Mouse (Mus musculus): ENCODE results near the gene Ppp6r1. TPM values are rescaled to one million over a fixed set of nuclear protein-coding genes. Genes with fewer than 3 reads are reported as not detected.
"Not testable (repeated sequence)": the region's sequence is repeated elsewhere in the genome, so short reads cannot be mapped to it uniquely, and the experiment has no call there.

The Ppp6r1 gene
- total and polyA plus RNA-seq, 2 experiments from 2014 or later = 10.1 to 131 TPM

DNA sequence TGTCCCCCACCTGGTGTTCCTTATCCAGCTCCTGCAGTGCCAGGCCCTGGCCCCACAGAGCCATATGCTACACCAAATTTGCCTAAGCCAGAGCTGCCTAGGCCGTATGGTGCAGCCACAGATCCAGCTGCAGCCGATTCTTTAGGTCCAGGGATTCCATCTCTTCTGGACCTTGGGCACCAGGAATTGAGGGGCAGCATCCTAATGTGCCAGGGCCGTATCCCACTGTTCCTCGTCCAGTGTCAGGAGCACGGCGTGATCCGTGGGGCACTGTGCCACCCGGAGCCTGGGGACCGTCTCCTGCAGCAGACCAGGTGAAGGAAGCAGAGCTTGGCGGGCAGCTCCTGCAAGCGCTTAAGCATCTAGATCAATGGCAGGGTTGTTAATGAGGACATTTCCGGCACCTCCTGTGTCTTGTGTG, 46.9 kb downstream of the Ppp6r1 start:
- Histone ChIP-seq H3K9me3 (ENCODE audit: low read length) (no peaks in the 10 kb centered on the region), H3K4me2 (ENCODE audit: low read depth, low read length, poor library complexity, severe bottlenecking) (no peak overlapping the region), H3K36me3 (ENCODE audit: insufficient read depth, low read length) (no peaks in the 10 kb centered on the region), H3K27ac (ENCODE audit: low read depth, low read length) (no peak overlapping the region), H3K9ac (replicated peaks; ENCODE audit: low read length, poor library complexity, severe bottlenecking) (no peak overlapping the region), H3K4me1 (ENCODE audit: insufficient read depth, low read length) (no peaks in the 10 kb centered on the region), H3K4me3 (ENCODE audit: low read depth, low read length) (no peak overlapping the region), H3K27me3 (ENCODE audit: insufficient read depth, low read length) (no peaks in the 10 kb centered on the region)
- ATAC-seq (ENCODE audit: low FRiP score) (no peak), DNase-seq (ENCODE audit: low spot score) (no peak)
- 83% methylated on average over 12 of the region's 12 CpGs for WGBS
- no peak for TF ChIP-seq CTCF (IDR thresholded peaks at IDR 0.05)

DNA sequence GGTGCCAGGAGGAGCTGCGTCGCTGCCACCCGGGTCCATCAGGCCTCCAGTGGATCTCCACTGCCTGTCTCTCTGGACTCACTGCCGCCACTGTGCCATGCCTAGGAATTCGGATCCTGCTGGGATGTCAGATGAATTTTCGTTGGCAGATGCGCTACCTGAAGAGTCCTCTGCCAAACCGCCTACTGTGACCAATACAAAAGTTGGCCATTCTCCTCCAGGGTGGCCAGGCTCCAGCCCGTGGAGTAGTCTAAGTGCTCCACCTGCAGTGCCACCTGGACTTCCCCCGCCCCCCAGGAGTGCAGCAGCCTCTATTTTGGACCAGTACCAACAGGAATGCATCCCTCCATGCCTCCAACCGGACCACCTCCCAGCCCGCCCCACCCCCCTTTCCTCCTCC, 47.3 kb downstream of the Ppp6r1 start:
- H3K9ac ChIP-seq (replicated peaks; ENCODE audit: low read length, poor library complexity, severe bottlenecking) = no peak overlapping the region
- H3K4me1 ChIP-seq (ENCODE audit: insufficient read depth, low read length) = no peaks in the 10 kb centered on the region
- H3K4me3 ChIP-seq (ENCODE audit: low read depth, low read length) = no peak overlapping the region
- H3K9me3 ChIP-seq (ENCODE audit: low read length) = no peaks in the 10 kb centered on the region
- H3K27me3 ChIP-seq (ENCODE audit: insufficient read depth, low read length) = no peaks in the 10 kb centered on the region
- no peak for DNase-seq (ENCODE audit: low spot score)
- no peaks in the 10 kb centered on the region for H3K36me3 ChIP-seq (ENCODE audit: insufficient read depth, low read length)
- WGBS = 80% methylated on average over 12 of the region's 12 CpGs
- no peak overlapping the region for H3K27ac ChIP-seq (ENCODE audit: low read depth, low read length)
- H3K4me2 ChIP-seq (ENCODE audit: low read depth, low read length, poor library complexity, severe bottlenecking) = no peak overlapping the region
- no peak for TF ChIP-seq CTCF (IDR thresholded peaks at IDR 0.05)
- no peak for ATAC-seq (ENCODE audit: low FRiP score)

DNA sequence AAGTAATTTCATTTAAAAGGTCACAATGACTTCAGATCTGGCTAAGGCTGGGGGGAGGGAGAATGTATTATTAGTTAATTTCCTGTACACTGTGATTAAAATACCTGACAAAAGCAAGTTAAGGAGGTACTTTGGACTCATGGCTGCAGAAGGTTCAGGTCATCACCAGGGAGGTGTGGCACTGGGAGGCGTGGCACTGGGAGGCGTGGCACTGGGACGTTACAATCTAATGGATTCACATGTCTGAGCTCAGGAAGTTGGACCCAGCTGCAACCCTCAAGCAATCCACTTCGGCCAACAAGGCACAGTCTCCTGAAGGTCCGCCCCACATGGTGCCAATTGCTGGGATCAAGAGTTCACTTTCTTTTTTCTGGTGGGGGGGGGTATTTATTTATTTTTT, 50.8 kb downstream of the Ppp6r1 start:
- Histone ChIP-seq H3K9me3 (ENCODE audit: low read length) (no peaks in the 10 kb centered on the region), H3K4me1 (ENCODE audit: insufficient read depth, low read length) (no peaks in the 10 kb centered on the region), H3K36me3 (ENCODE audit: insufficient read depth, low read length) (no peaks in the 10 kb centered on the region), H3K4me3 (ENCODE audit: low read depth, low read length) (no peak overlapping the region), H3K4me2 (ENCODE audit: low read depth, low read length, poor library complexity, severe bottlenecking) (no peak overlapping the region), H3K27me3 (ENCODE audit: insufficient read depth, low read length) (no peaks in the 10 kb centered on the region), H3K27ac (ENCODE audit: low read depth, low read length) (no peak overlapping the region), H3K9ac (replicated peaks; ENCODE audit: low read length, poor library complexity, severe bottlenecking) (no peak overlapping the region)
- TF ChIP-seq CTCF (IDR thresholded peaks at IDR 0.05) = no peak
- ATAC-seq (ENCODE audit: low FRiP score) (no peak), DNase-seq (ENCODE audit: low spot score) (no peak)
- 70% methylated on average over 5 of the region's 5 CpGs for WGBS

DNA sequence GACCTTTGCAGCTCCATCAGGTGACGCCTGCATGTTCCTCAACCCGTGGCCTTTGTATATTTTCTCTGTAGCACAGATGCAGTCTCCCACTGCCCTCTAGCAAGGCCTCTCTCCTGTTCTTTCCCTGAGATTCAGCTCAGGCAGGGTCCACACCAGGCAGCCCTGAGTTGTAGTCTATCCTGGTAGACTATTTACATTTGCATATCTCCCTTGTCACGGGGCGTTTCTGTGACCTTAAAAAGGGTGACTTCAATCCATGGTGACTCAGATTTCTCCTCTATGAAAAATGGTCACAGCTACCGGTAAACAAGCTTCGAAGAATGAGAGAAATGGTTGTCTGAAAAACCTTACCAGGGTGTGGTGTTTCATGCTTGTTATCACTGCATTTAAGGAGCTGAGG, 54.9 kb downstream of the Ppp6r1 start, which contains the start of gene Ptprh:
Gene Ptprh (minus strand): TSS at position 169 of the 400 bp plus-strand sequence.
- Histone ChIP-seq H3K36me3 (ENCODE audit: insufficient read depth, low read length) (no peaks in the 10 kb centered on the region), H3K27me3 (ENCODE audit: insufficient read depth, low read length) (no peaks in the 10 kb centered on the region), H3K4me2 (ENCODE audit: low read depth, low read length, poor library complexity, severe bottlenecking) (no peak within 1 kb of the TSS), H3K4me1 (ENCODE audit: insufficient read depth, low read length) (no peaks in the 10 kb centered on the region), H3K27ac (ENCODE audit: low read depth, low read length) (no peak within 1 kb of the TSS), H3K9me3 (ENCODE audit: low read length) (0 out of 2 replicates have a peak, but pooled peaks cover 6% of the 10 kb centered on the region), H3K9ac (replicated peaks; ENCODE audit: low read length, poor library complexity, severe bottlenecking) (no peak within 1 kb of the TSS), H3K4me3 (ENCODE audit: low read depth, low read length) (no peak within 1 kb of the TSS)
- no peak for TF ChIP-seq CTCF (IDR thresholded peaks at IDR 0.05)
- DNase-seq (ENCODE audit: low spot score) = no peak
- no peak for ATAC-seq (ENCODE audit: low FRiP score)
- WGBS = 83% methylated on average over 6 of the region's 6 CpGs

DNA sequence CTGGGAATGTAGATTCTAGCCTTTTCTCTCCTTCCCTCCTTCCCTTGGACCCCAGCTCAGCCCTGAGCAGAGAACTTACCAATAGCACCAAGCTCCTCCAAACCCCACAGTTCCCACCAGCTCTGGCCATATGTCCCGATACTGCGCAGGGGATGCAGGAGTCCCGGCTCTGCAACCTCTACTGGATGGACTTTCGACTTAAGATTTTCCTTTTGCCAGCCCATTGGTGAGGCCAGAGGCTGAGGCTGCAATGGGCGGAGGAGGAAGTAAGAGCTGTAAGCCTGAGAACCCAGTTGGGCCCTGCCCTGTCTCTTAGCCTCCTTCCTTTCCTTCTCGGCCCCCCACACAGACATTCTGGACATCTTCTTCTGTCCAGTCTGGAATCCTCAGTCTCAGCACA, 55.9 kb downstream of the Ppp6r1 start:
- Histone ChIP-seq H3K4me3 (ENCODE audit: low read depth, low read length) (no peak overlapping the region), H3K9ac (replicated peaks; ENCODE audit: low read length, poor library complexity, severe bottlenecking) (no peak overlapping the region), H3K4me2 (ENCODE audit: low read depth, low read length, poor library complexity, severe bottlenecking) (no peak overlapping the region), H3K4me1 (ENCODE audit: insufficient read depth, low read length) (no peaks in the 10 kb centered on the region), H3K36me3 (ENCODE audit: insufficient read depth, low read length) (no peaks in the 10 kb centered on the region), H3K27me3 (ENCODE audit: insufficient read depth, low read length) (no peaks in the 10 kb centered on the region), H3K27ac (ENCODE audit: low read depth, low read length) (no peak overlapping the region), H3K9me3 (ENCODE audit: low read length) (0 out of 2 replicates have a peak, but pooled peaks cover 6% of the 10 kb centered on the region)
- WGBS = 89% methylated on average over 6 of the region's 6 CpGs
- ATAC-seq (ENCODE audit: low FRiP score) (no peak), DNase-seq (ENCODE audit: low spot score) (no peak)
- no peak for TF ChIP-seq CTCF (IDR thresholded peaks at IDR 0.05)

DNA sequence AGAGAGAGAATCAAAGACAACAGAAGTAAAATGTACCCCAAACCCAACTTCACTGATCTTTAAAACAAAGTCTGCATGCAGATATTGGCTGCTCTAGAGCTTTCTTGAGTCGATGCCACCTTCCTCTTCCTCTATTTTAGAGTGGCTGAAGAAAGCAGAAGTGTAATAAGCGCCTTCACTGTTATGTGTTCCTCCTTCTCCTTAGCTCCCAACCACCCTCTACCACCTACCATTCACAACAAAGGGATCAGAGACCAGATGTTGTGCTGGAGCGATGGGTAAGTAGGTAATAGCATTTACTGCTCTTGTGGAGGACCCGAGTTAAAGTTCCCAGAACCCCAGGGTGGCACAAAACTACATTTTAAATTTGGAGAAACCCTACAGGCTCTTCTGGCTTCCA, 61.8 kb downstream of the Ppp6r1 start:
- not testable (repeated sequence) for H3K4me3 ChIP-seq (ENCODE audit: low read depth, low read length); H3K4me2 ChIP-seq (ENCODE audit: low read depth, low read length, poor library complexity, severe bottlenecking); H3K27ac ChIP-seq (ENCODE audit: low read depth, low read length); ATAC-seq (ENCODE audit: low FRiP score); H3K27me3 ChIP-seq (ENCODE audit: insufficient read depth, low read length); H3K36me3 ChIP-seq (ENCODE audit: insufficient read depth, low read length); DNase-seq (ENCODE audit: low spot score); H3K9me3 ChIP-seq (ENCODE audit: low read length); H3K4me1 ChIP-seq (ENCODE audit: insufficient read depth, low read length); H3K9ac ChIP-seq (replicated peaks; ENCODE audit: low read length, poor library complexity, severe bottlenecking)
- 72% methylated on average over 4 of the region's 4 CpGs for WGBS

Other genes with a start within 250 kb of the Ppp6r1 start
- 61.3 and 75.9 TPM in 2 replicates for gene Rdh13, start 213.4 kb downstream of the Ppp6r1 start, total RNA-seq (2014; rRNA removed)
- gene Rdh13, start 213.4 kb downstream of the Ppp6r1 start, polyA plus RNA-seq (2015; fragmentation: Nextera tagmentation; extraction: Ambion mirVana) = 45.3 and 45.4 TPM in 2 replicates
- 3.9 and 13.3 TPM in 2 replicates for gene Eps8l1, start 198.3 kb downstream of the Ppp6r1 start, total RNA-seq (2014; rRNA removed)
- gene Eps8l1, start 198.3 kb downstream of the Ppp6r1 start, polyA plus RNA-seq (2015; fragmentation: Nextera tagmentation; extraction: Ambion mirVana) = 5.2 and 7.4 TPM in 2 replicates
- 75.5 and 114 TPM in 2 replicates for gene Ppp1r12c, start 157.3 kb downstream of the Ppp6r1 start, total RNA-seq (2014; rRNA removed)
- 34.6 and 35.0 TPM in 2 replicates for gene Ppp1r12c, start 157.3 kb downstream of the Ppp6r1 start, polyA plus RNA-seq (2015; fragmentation: Nextera tagmentation; extraction: Ambion mirVana)
- 2.9 and 4.2 TPM in 2 replicates for gene Tnnt1, start 142.6 kb downstream of the Ppp6r1 start, total RNA-seq (2014; rRNA removed)
- 3.3 and 4.1 TPM in 2 replicates for gene Tnnt1, start 142.6 kb downstream of the Ppp6r1 start, polyA plus RNA-seq (2015; fragmentation: Nextera tagmentation; extraction: Ambion mirVana)
- 4.1 TPM in 1 of 2 replicates, not detected in the other for gene Tnni3, start 134.8 kb downstream of the Ppp6r1 start, total RNA-seq (2014; rRNA removed)
- gene Tnni3, start 134.8 kb downstream of the Ppp6r1 start, polyA plus RNA-seq (2015; fragmentation: Nextera tagmentation; extraction: Ambion mirVana) = 1.4 and 1.7 TPM in 2 replicates
- gene Dnaaf3, start 126.6 kb downstream of the Ppp6r1 start, total RNA-seq (2014; rRNA removed) = 0.80 and 2.4 TPM in 2 replicates
- 1.3 and 1.7 TPM in 2 replicates for gene Dnaaf3, start 126.6 kb downstream of the Ppp6r1 start, polyA plus RNA-seq (2015; fragmentation: Nextera tagmentation; extraction: Ambion mirVana)
- 84.7 and 147 TPM in 2 replicates for gene Syt5, start 111.5 kb downstream of the Ppp6r1 start, total RNA-seq (2014; rRNA removed)
- 184 and 194 TPM in 2 replicates for gene Syt5, start 111.5 kb downstream of the Ppp6r1 start, polyA plus RNA-seq (2015; fragmentation: Nextera tagmentation; extraction: Ambion mirVana)
- 2.4 and 3.6 TPM in 2 replicates for gene Ptprh, start 55.0 kb downstream of the Ppp6r1 start, total RNA-seq (2014; rRNA removed)
- gene Ptprh, start 55.0 kb downstream of the Ppp6r1 start, polyA plus RNA-seq (2015; fragmentation: Nextera tagmentation; extraction: Ambion mirVana) = 1.1 and 1.3 TPM in 2 replicates
- 12.4 and 17.4 TPM in 2 replicates for gene Tmem86b, start 27.6 kb downstream of the Ppp6r1 start, total RNA-seq (2014; rRNA removed)
- 0.76 and 1.00 TPM in 2 replicates for gene Tmem86b, start 27.6 kb downstream of the Ppp6r1 start, polyA plus RNA-seq (2015; fragmentation: Nextera tagmentation; extraction: Ambion mirVana)
- gene Hspbp1, start 26.0 kb upstream of the Ppp6r1 start, total RNA-seq (2014; rRNA removed) = 247 TPM in 2 replicates
- gene Hspbp1, start 26.0 kb upstream of the Ppp6r1 start, polyA plus RNA-seq (2015; fragmentation: Nextera tagmentation; extraction: Ambion mirVana) = 193 and 199 TPM in 2 replicates
- 202 and 226 TPM in 2 replicates for gene Brsk1, start 31.6 kb upstream of the Ppp6r1 start, total RNA-seq (2014; rRNA removed)
- gene Brsk1, start 31.6 kb upstream of the Ppp6r1 start, polyA plus RNA-seq (2015; fragmentation: Nextera tagmentation; extraction: Ambion mirVana) = 6.9 and 7.2 TPM in 2 replicates
- not detected in 2 replicates for gene Tmem150b, start 66.2 kb upstream of the Ppp6r1 start, total RNA-seq (2014; rRNA removed)
- 0.23 TPM in 1 of 2 replicates, not detected in the other for gene Tmem150b, start 66.2 kb upstream of the Ppp6r1 start, polyA plus RNA-seq (2015; fragmentation: Nextera tagmentation; extraction: Ambion mirVana)
- gene Kmt5c, start 81.1 kb upstream of the Ppp6r1 start, total RNA-seq (2014; rRNA removed) = 38.9 and 48.8 TPM in 2 replicates
- gene Kmt5c, start 81.1 kb upstream of the Ppp6r1 start, polyA plus RNA-seq (2015; fragmentation: Nextera tagmentation; extraction: Ambion mirVana) = 33.1 and 35.7 TPM in 2 replicates
- gene Cox6b2, start 94.1 kb upstream of the Ppp6r1 start, total RNA-seq (2014; rRNA removed) = 6.8 and 12.1 TPM in 2 replicates
- gene Cox6b2, start 94.1 kb upstream of the Ppp6r1 start, polyA plus RNA-seq (2015; fragmentation: Nextera tagmentation; extraction: Ambion mirVana) = 33.6 and 43.9 TPM in 2 replicates
- not detected in 2 replicates for gene Fam71e2, start 112.3 kb upstream of the Ppp6r1 start, total RNA-seq (2014; rRNA removed)
- not detected in 2 replicates for gene Fam71e2, start 112.3 kb upstream of the Ppp6r1 start, polyA plus RNA-seq (2015; fragmentation: Nextera tagmentation; extraction: Ambion mirVana)
- gene Il11, start 123.8 kb upstream of the Ppp6r1 start, total RNA-seq (2014; rRNA removed) = 1.4 and 2.0 TPM in 2 replicates
- 1.7 and 2.5 TPM in 2 replicates for gene Il11, start 123.8 kb upstream of the Ppp6r1 start, polyA plus RNA-seq (2015; fragmentation: Nextera tagmentation; extraction: Ambion mirVana)
- not detected in 2 replicates for gene Tmem190, start 123.9 kb upstream of the Ppp6r1 start, total RNA-seq (2014; rRNA removed)
- gene Tmem190, start 123.9 kb upstream of the Ppp6r1 start, polyA plus RNA-seq (2015; fragmentation: Nextera tagmentation; extraction: Ambion mirVana) = 0.39 and 0.48 TPM in 2 replicates
- gene Tmem238, start 130.6 kb upstream of the Ppp6r1 start, total RNA-seq (2014; rRNA removed) = 14.6 and 16.6 TPM in 2 replicates
- gene Tmem238, start 130.6 kb upstream of the Ppp6r1 start, polyA plus RNA-seq (2015; fragmentation: Nextera tagmentation; extraction: Ambion mirVana) = 16.0 and 18.2 TPM in 2 replicates
- 131 and 177 TPM in 2 replicates for gene Rpl28, start 133.9 kb upstream of the Ppp6r1 start, total RNA-seq (2014; rRNA removed)
- 289 TPM in 2 replicates for gene Rpl28, start 133.9 kb upstream of the Ppp6r1 start, polyA plus RNA-seq (2015; fragmentation: Nextera tagmentation; extraction: Ambion mirVana)
- gene Ube2s, start 153.6 kb upstream of the Ppp6r1 start, total RNA-seq (2014; rRNA removed) = 264 and 276 TPM in 2 replicates
- 207 and 210 TPM in 2 replicates for gene Ube2s, start 153.6 kb upstream of the Ppp6r1 start, polyA plus RNA-seq (2015; fragmentation: Nextera tagmentation; extraction: Ambion mirVana)
- gene Shisa7, start 185.7 kb upstream of the Ppp6r1 start, total RNA-seq (2014; rRNA removed) = 51.4 and 68.5 TPM in 2 replicates
- gene Shisa7, start 185.7 kb upstream of the Ppp6r1 start, polyA plus RNA-seq (2015; fragmentation: Nextera tagmentation; extraction: Ambion mirVana) = 9.3 and 10.1 TPM in 2 replicates
- 1.0 and 2.0 TPM in 2 replicates for gene Isoc2b, start 211.2 kb upstream of the Ppp6r1 start, total RNA-seq (2014; rRNA removed)
- gene Isoc2b, start 211.2 kb upstream of the Ppp6r1 start, polyA plus RNA-seq (2015; fragmentation: Nextera tagmentation; extraction: Ambion mirVana) = 3.7 and 5.8 TPM in 2 replicates
- 5.8 and 7.7 TPM in 2 replicates for gene Isoc2a, start 218.1 kb upstream of the Ppp6r1 start, total RNA-seq (2014; rRNA removed)
- gene Isoc2a, start 218.1 kb upstream of the Ppp6r1 start, polyA plus RNA-seq (2015; fragmentation: Nextera tagmentation; extraction: Ambion mirVana) = 0.38 and 0.52 TPM in 2 replicates
- gene Gm36210, start 247.5 kb upstream of the Ppp6r1 start, total RNA-seq (2014; rRNA removed) = 0.57 TPM in 1 of 2 replicates, not detected in the other
- 0.32 and 0.43 TPM in 2 replicates for gene Gm36210, start 247.5 kb upstream of the Ppp6r1 start, polyA plus RNA-seq (2015; fragmentation: Nextera tagmentation; extraction: Ambion mirVana)

Measured in midbrain, postnatal 0 days (tissue).